Mouse (Mus musculus): ENCODE data around the gene C3ar1. TPM values are rescaled to one million over a fixed set of nuclear protein-coding genes. Genes with fewer than 3 reads are reported as not detected.

C3ar1 gene
- total RNA-seq, 2 experiments from 2014 or later = 2.5 to 3.6 TPM

DNA sequence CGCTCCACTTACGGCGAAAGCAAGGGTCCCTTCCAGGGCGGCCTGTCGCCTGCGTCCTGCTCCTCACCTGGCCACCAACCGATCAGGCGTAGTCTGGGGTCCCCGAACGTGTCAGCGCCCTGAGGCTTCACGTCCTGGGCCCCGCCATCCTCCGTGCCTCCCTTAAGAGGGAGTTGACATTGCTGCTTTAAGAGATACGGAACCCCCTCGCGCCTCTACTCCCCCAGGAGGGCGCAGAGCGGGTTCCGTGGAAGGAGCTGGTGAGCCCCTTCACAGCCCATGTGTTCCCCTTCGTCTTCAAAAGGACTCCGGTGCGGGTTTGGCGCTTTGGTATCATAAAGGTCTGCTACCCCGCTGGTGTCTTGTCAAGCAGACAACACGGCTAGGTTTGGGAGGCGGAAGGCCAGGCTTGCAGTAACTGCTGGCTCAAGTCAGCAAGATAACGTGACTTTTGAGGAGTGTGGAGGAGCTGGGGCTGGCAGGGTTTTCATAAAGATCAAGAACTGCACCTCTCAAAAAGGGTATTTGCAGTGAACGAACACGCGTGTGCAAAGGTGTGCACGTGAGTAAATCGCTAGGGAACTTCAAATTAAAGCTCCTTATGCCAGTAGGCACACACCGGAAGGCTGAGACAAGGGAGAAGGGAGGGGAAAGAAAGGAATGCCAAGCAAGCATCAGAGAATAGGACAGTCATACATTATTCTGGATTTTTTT is 54.0 kb downstream of the C3ar1 start:
- intact Hi-C loops (cut with DNase I) = loop anchor here (5.0 kb wide), 1 partner anchor 70 kb away; the partner anchor contains the start of gene Necap1
- DNase-seq = peak; percentile 34 to 61

DNA sequence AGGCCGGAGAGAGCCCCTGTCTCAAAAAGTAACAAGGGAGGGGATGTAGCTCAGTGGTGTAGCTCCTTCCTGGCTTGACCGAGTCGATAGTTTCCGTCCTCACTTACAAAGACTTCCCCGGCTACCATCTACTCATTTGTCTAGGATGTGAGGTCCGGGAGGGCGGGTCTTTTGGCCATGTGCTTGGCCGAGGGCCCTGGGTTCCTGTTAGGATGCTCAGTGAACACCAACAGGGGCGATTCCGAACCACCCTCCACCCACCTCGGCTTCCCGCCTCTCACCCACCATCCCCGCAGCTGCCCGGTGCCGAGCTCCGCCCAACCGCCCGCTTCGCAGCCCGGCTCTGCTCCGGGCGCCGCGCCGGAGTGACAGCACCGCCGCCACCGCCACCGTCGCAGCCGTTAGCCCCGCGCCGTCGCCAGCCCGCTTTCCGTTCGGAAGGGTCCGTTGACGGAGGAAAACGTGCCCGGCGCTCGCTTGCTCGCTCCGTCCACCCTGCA is 54.6 kb downstream of the C3ar1 start, which contains the start of gene Slc2a3:
Gene Slc2a3, minus strand, starts transcription at position 340 of the 500 bp plus-strand sequence.
- intact Hi-C loops (cut with DNase I) = loop anchor here (5.0 kb wide), 1 partner anchor 71 kb away; the partner anchor contains the start of gene Necap1
- DNase-seq = peak in 1 of 2 experiments; percentile 62

DNA sequence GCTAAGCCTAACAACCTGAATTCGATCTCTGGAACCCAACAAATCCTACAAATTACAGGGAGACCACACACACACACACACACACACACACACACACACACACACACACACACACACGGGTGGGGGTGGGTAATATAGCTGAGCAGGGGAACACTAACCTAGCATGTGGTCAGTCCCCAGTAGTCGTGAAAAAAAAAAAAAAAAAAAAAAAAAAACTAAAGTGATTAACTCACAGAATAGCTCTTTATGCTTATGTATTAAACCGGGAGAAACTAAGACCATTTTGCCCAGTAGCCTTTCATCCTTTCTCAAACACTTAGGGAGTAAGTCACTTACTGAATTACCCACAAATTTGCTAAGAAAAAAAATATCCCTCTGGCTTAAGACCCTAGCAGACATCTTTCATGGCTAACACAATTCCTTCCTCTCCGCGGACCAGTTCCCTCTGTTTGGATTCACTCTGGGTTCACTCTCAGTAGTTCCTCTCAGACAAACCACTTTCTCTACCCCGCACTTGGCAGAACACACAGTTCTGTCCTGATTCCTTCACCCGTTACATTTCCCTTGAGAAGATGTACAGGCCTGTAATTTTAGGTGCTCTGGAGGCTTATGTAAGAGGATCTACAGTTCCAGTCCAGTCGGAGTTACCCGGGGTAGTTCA is 55.2 kb downstream of the C3ar1 start:
- intact Hi-C loops (cut with DNase I) = loop anchor here (5.0 kb wide), 1 partner anchor 72 kb away; the partner anchor contains the start of gene Necap1
- peak in 1 of 2 experiments; percentile 11 for DNase-seq

Small RNA genes within 50 kb of the gene (microRNA-seq; reads per million reads assigned to microRNA genes)
- gene Mir7231 = 0 to 0.48 reads per million in 2 experiments

Other genes with a start within 250 kb of the C3ar1 start
- gene Gdf3, start 246.1 kb downstream of the C3ar1 start, total RNA-seq (2021) = not detected
- gene Dppa3, start 229.8 kb downstream of the C3ar1 start, total RNA-seq (2021) = not detected
- gene Nanog, start 148.7 kb downstream of the C3ar1 start, total RNA-seq (2021) = not detected
- 1 to 10 TPM; 2.3 to 2.4 TPM for gene Slc2a3, start 54.5 kb downstream of the C3ar1 start, total RNA-seq (2021)
- 10 to 100 TPM; 30.9 to 31.9 TPM for gene Foxj2, start 36.2 kb downstream of the C3ar1 start, total RNA-seq (2021)
- 10 to 100 TPM; 23.8 to 25.5 TPM for gene Necap1, start 18.3 kb upstream of the C3ar1 start, total RNA-seq (2021)
- 1 to 10 TPM; 3.9 to 4.3 TPM for gene Clec4a1, start 65.7 kb upstream of the C3ar1 start, total RNA-seq (2021)
- gene Clec4a3, start 96.4 kb upstream of the C3ar1 start, total RNA-seq (2021) = 1 to 10 TPM; 2.5 to 3.1 TPM
- not detected for gene Clec4a4, start 134.2 kb upstream of the C3ar1 start, total RNA-seq (2021)
- gene Clec4b1, start 193.8 kb upstream of the C3ar1 start, total RNA-seq (2021) = not detected